Mouse (Mus musculus) E14TG2a.4 (cell line): Measurements from ENCODE around the gene Cryba1.

Source experiments
- CTCF ChIP-seq: conservative IDR thresholded peaks from 2 replicates; pipeline ENCODE4 v1.5.1; 2014; ENCODE audit warnings: low read length
- NANOG ChIP-seq: IDR thresholded peaks from 2 replicates; pipeline ENCODE4 v1.6.1; 2014; ENCODE audit warnings: borderline replicate concordance, low read length, mixed read lengths

- no peak for TF ChIP-seq CTCF
- no peak for TF ChIP-seq NANOG
Measured at GRCm38 (mm10) chr11:77762783-77763672, 37.9 kb upstream of the Cryba1 start, which contains the start of gene Myo18a.
